Mouse (Mus musculus): ENCODE data around the gene Smoc2. TPM values are rescaled to one million over a fixed set of nuclear protein-coding genes. Genes with fewer than 3 reads are reported as not detected.
A peak's percentile ranks its signal among the peaks of the same experiment; 100 is the strongest.

Gene Smoc2
- polyA plus RNA-seq, 1 experiment from 2014 or later: 122 TPM

GRCm38 (mm10) chr17:14244195-14244965, 34.9 kb upstream of the Smoc2 start:
- peak overlapping the region; percentile 53; the same call in 1 of the 2 replicates for H3K27ac ChIP-seq (ENCODE audit: low read length)
- no peak overlapping the region for H3K9ac ChIP-seq (ENCODE audit: low read depth, low read length)
- 58% methylated on average over 11 of the region's 11 CpGs for WGBS
- no peak overlapping the region for H3K4me2 ChIP-seq (ENCODE audit: low read depth, low read length)
- no peaks in the 10 kb centered on the region for H3K36me3 ChIP-seq (ENCODE audit: control insufficient read depth, insufficient read depth, low read length)
- no peaks in the 10 kb centered on the region for H3K27me3 ChIP-seq (replicated peaks; ENCODE audit: control insufficient read depth, insufficient read depth, low read length)
- ATAC-seq: no peak
- peaks cover 12% of the 10 kb centered on the region; the same call in 1 of the 2 replicates for H3K4me1 ChIP-seq (ENCODE audit: control insufficient read depth, insufficient read depth, low read length)
- H3K4me3 ChIP-seq (ENCODE audit: low read length): no peak overlapping the region
- no peaks in the 10 kb centered on the region for H3K9me3 ChIP-seq (ENCODE audit: control insufficient read depth, low read length)

GRCm38 (mm10) chr17:14246266-14246665, 33.0 kb upstream of the Smoc2 start:
- WGBS: 91% methylated on average over 2 of the region's 2 CpGs
- ATAC-seq: no peak

GRCm38 (mm10) chr17:14247931-14248330, 31.4 kb upstream of the Smoc2 start:
- Histone ChIP-seq H3K4me1 (ENCODE audit: control insufficient read depth, insufficient read depth, low read length) (peaks cover 24% of the 10 kb centered on the region), H3K9me3 (ENCODE audit: control insufficient read depth, low read length) (no peaks in the 10 kb centered on the region), H3K4me2 (ENCODE audit: low read depth, low read length) (no peak overlapping the region), H3K4me3 (ENCODE audit: low read length) (no peak overlapping the region), H3K27me3 (replicated peaks; ENCODE audit: control insufficient read depth, insufficient read depth, low read length) (no peaks in the 10 kb centered on the region), H3K27ac (ENCODE audit: low read length) (no peak overlapping the region), H3K36me3 (ENCODE audit: control insufficient read depth, insufficient read depth, low read length) (no peaks in the 10 kb centered on the region), H3K9ac (ENCODE audit: low read depth, low read length) (no peak overlapping the region)
- ATAC-seq: no peak
- 90% methylated on average over 8 of the region's 8 CpGs for WGBS

More at GRCm38 (mm10) chr17:14246266-14246665, 33.0 kb upstream of the Smoc2 start:
- Histone ChIP-seq H3K36me3 (ENCODE audit: control insufficient read depth, insufficient read depth, low read length) (no peaks in the 10 kb centered on the region), H3K4me2 (ENCODE audit: low read depth, low read length) (no peak overlapping the region), H3K9ac (ENCODE audit: low read depth, low read length) (no peak overlapping the region), H3K27ac (ENCODE audit: low read length) (no peak overlapping the region), H3K9me3 (ENCODE audit: control insufficient read depth, low read length) (no peaks in the 10 kb centered on the region), H3K4me1 (ENCODE audit: control insufficient read depth, insufficient read depth, low read length) (peaks cover 19% of the 10 kb centered on the region; the same call in 1 of the 2 replicates), H3K27me3 (replicated peaks; ENCODE audit: control insufficient read depth, insufficient read depth, low read length) (no peaks in the 10 kb centered on the region), H3K4me3 (ENCODE audit: low read length) (no peak overlapping the region)

- H3K9me3 ChIP-seq (ENCODE audit: control insufficient read depth, low read length): no peaks in the 10 kb centered on the region
- ATAC-seq: peak; percentile 55; the same call in 1 of the 2 replicates
Measured at GRCm38 (mm10) chr17:14249595-14249994, 29.7 kb upstream of the Smoc2 start.

GRCm38 (mm10) chr17:14250401-14250800, 28.9 kb upstream of the Smoc2 start:
- no peaks in the 10 kb centered on the region for H3K9me3 ChIP-seq (ENCODE audit: control insufficient read depth, low read length)
- WGBS: 66% methylated on average over 8 of the region's 8 CpGs
- ATAC-seq: no peak

More at GRCm38 (mm10) chr17:14249595-14249994, 29.7 kb upstream of the Smoc2 start:
- H3K27ac ChIP-seq (ENCODE audit: low read length): no peak overlapping the region
- H3K4me1 ChIP-seq (ENCODE audit: control insufficient read depth, insufficient read depth, low read length): peaks cover 30% of the 10 kb centered on the region
- no peaks in the 10 kb centered on the region for H3K36me3 ChIP-seq (ENCODE audit: control insufficient read depth, insufficient read depth, low read length)
- 60% methylated on average over 4 of the region's 4 CpGs for WGBS
- no peak overlapping the region for H3K4me2 ChIP-seq (ENCODE audit: low read depth, low read length)
- H3K9ac ChIP-seq (ENCODE audit: low read depth, low read length): no peak overlapping the region
- no peaks in the 10 kb centered on the region for H3K27me3 ChIP-seq (replicated peaks; ENCODE audit: control insufficient read depth, insufficient read depth, low read length)
- no peak overlapping the region for H3K4me3 ChIP-seq (ENCODE audit: low read length)

GRCm38 (mm10) chr17:14252456-14252855, 26.9 kb upstream of the Smoc2 start:
- Histone ChIP-seq H3K9ac (ENCODE audit: low read depth, low read length) (no peak overlapping the region), H3K27me3 (replicated peaks; ENCODE audit: control insufficient read depth, insufficient read depth, low read length) (no peaks in the 10 kb centered on the region), H3K4me3 (ENCODE audit: low read length) (no peak overlapping the region), H3K4me2 (ENCODE audit: low read depth, low read length) (no peak overlapping the region), H3K9me3 (ENCODE audit: control insufficient read depth, low read length) (no peaks in the 10 kb centered on the region), H3K36me3 (ENCODE audit: control insufficient read depth, insufficient read depth, low read length) (no peaks in the 10 kb centered on the region), H3K4me1 (ENCODE audit: control insufficient read depth, insufficient read depth, low read length) (peaks cover 29% of the 10 kb centered on the region), H3K27ac (ENCODE audit: low read length) (no peak overlapping the region)
- WGBS: 46% methylated on average over 7 of the region's 7 CpGs
- ATAC-seq: peak; percentile 41; the same call in 1 of the 2 replicates

More at GRCm38 (mm10) chr17:14250401-14250800, 28.9 kb upstream of the Smoc2 start:
- no peaks in the 10 kb centered on the region for H3K36me3 ChIP-seq (ENCODE audit: control insufficient read depth, insufficient read depth, low read length)
- H3K4me1 ChIP-seq (ENCODE audit: control insufficient read depth, insufficient read depth, low read length): peaks cover 29% of the 10 kb centered on the region
- no peak overlapping the region for H3K9ac ChIP-seq (ENCODE audit: low read depth, low read length)
- H3K4me2 ChIP-seq (ENCODE audit: low read depth, low read length): no peak overlapping the region
- H3K27me3 ChIP-seq (replicated peaks; ENCODE audit: control insufficient read depth, insufficient read depth, low read length): no peaks in the 10 kb centered on the region
- no peak overlapping the region for H3K27ac ChIP-seq (ENCODE audit: low read length)
- H3K4me3 ChIP-seq (ENCODE audit: low read length): no peak overlapping the region

- no peak overlapping the region for H3K4me3 ChIP-seq (ENCODE audit: low read length)
- no peaks in the 10 kb centered on the region for H3K9me3 ChIP-seq (ENCODE audit: control insufficient read depth, low read length)
- 36% methylated on average over 5 of the region's 5 CpGs for WGBS
- H3K27ac ChIP-seq (ENCODE audit: low read length): peak overlapping the region; percentile 9; the same call in 1 of the 2 replicates
- H3K4me2 ChIP-seq (ENCODE audit: low read depth, low read length): no peak overlapping the region
- H3K36me3 ChIP-seq (ENCODE audit: control insufficient read depth, insufficient read depth, low read length): no peaks in the 10 kb centered on the region
- no peaks in the 10 kb centered on the region for H3K27me3 ChIP-seq (replicated peaks; ENCODE audit: control insufficient read depth, insufficient read depth, low read length)
- no peak overlapping the region for H3K9ac ChIP-seq (ENCODE audit: low read depth, low read length)
- peaks cover 24% of the 10 kb centered on the region for H3K4me1 ChIP-seq (ENCODE audit: control insufficient read depth, insufficient read depth, low read length)
- ATAC-seq: peak; percentile 48
Measured at GRCm38 (mm10) chr17:14254616-14255015, 24.7 kb upstream of the Smoc2 start.

GRCm38 (mm10) chr17:14257799-14258520, 21.3 kb upstream of the Smoc2 start:
- peaks cover 15% of the 10 kb centered on the region for H3K4me1 ChIP-seq (ENCODE audit: control insufficient read depth, insufficient read depth, low read length)
- no peaks in the 10 kb centered on the region for H3K9me3 ChIP-seq (ENCODE audit: control insufficient read depth, low read length)
- WGBS: 85% methylated on average over 7 of the region's 7 CpGs
- H3K4me2 ChIP-seq (ENCODE audit: low read depth, low read length): no peak overlapping the region
- no peak overlapping the region for H3K4me3 ChIP-seq (ENCODE audit: low read length)
- no peaks in the 10 kb centered on the region for H3K36me3 ChIP-seq (ENCODE audit: control insufficient read depth, insufficient read depth, low read length)
- H3K27me3 ChIP-seq (replicated peaks; ENCODE audit: control insufficient read depth, insufficient read depth, low read length): no peaks in the 10 kb centered on the region
- H3K27ac ChIP-seq (ENCODE audit: low read length): no peak overlapping the region
- no peak for ATAC-seq
- no peak overlapping the region for H3K9ac ChIP-seq (ENCODE audit: low read depth, low read length)

- 55% methylated on average over 6 of the region's 6 CpGs for WGBS
- H3K9me3 ChIP-seq (ENCODE audit: control insufficient read depth, low read length): no peaks in the 10 kb centered on the region
- no peak overlapping the region for H3K4me3 ChIP-seq (ENCODE audit: low read length)
- H3K4me2 ChIP-seq (ENCODE audit: low read depth, low read length): no peak overlapping the region
- no peak overlapping the region for H3K27ac ChIP-seq (ENCODE audit: low read length)
- no peaks in the 10 kb centered on the region for H3K27me3 ChIP-seq (replicated peaks; ENCODE audit: control insufficient read depth, insufficient read depth, low read length)
- no peaks in the 10 kb centered on the region for H3K36me3 ChIP-seq (ENCODE audit: control insufficient read depth, insufficient read depth, low read length)
- ATAC-seq: no peak
- H3K4me1 ChIP-seq (ENCODE audit: control insufficient read depth, insufficient read depth, low read length): peaks cover 9% of the 10 kb centered on the region
- H3K9ac ChIP-seq (ENCODE audit: low read depth, low read length): no peak overlapping the region
Measured at GRCm38 (mm10) chr17:14258906-14259305, 20.4 kb upstream of the Smoc2 start.
